Mouse (Mus musculus) inflammation-experienced regulatory T-cells, adult 16 weeks (primary cell): ENCODE measurements around the gene Lrrc47. TPM values are rescaled to one million over a fixed set of nuclear protein-coding genes. Genes with fewer than 3 reads are reported as not detected.

Experiments
- polyA plus RNA-seq: library from polyadenylated mRNA; unstranded; fragments of 100-300 nt; shearing (Covaris generic); gene quantifications from one replicate; pipeline ENCODE4 v1.2.1, GENCODE M21; 2017

Lrrc47 gene
- 2.2 TPM for polyA plus RNA-seq

GRCm38 (mm10) chr4:154011646-154012089 is at the start of gene Lrrc47:
TSS of gene Lrrc47 (plus strand) at chr4:154011731.

GRCm38 (mm10) chr4:153974431-153975291 is 36.9 kb upstream of the Lrrc47 start, which contains the start of the genes Dffb and Cep104:
TSS of gene Dffb (minus strand) at chr4:153975126.
TSS of gene Cep104 (plus strand) at chr4:153975194.

GRCm38 (mm10) chr4:154025641-154026440 is 14.3 kb downstream of the Lrrc47 start, which contains the start of gene Smim1:
TSS of gene Smim1 (minus strand) at chr4:154026230.

GRCm38 (mm10) chr4:154042577-154042976 is 31.0 kb downstream of the Lrrc47 start, which contains the start of gene Ccdc27:
TSS of gene Ccdc27 (minus strand) at chr4:154042677.

Other genes starting within 250 kb of the Lrrc47 start
- 79.1 TPM for gene A430005L14Rik, start 54.5 kb upstream of the Lrrc47 start, polyA plus RNA-seq
- 26.1 TPM for gene Dffb, start 36.6 kb upstream of the Lrrc47 start, polyA plus RNA-seq
- 10.4 TPM for gene Cep104, start 36.5 kb upstream of the Lrrc47 start, polyA plus RNA-seq
- gene Smim1, start 14.5 kb downstream of the Lrrc47 start, polyA plus RNA-seq, result 0.48 TPM
- not detected for gene Ccdc27, start 30.9 kb downstream of the Lrrc47 start, polyA plus RNA-seq
- gene Trp73, start 128.5 kb downstream of the Lrrc47 start, polyA plus RNA-seq, result 0.09 TPM
- 40.2 TPM for gene Wrap73, start 130.6 kb downstream of the Lrrc47 start, polyA plus RNA-seq
- gene Tprgl, start 148.9 kb downstream of the Lrrc47 start, polyA plus RNA-seq, result 30.2 TPM
- gene Megf6, start 159.0 kb downstream of the Lrrc47 start, polyA plus RNA-seq, result 0.10 TPM